Mouse (Mus musculus): ENCODE measurements around the gene Tada2b. TPM values are rescaled to one million over a fixed set of nuclear protein-coding genes. Genes with fewer than 3 reads are reported as not detected.
A peak's percentile ranks its signal among the peaks of the same experiment; 100 is the strongest.

Tada2b gene
- polyA plus RNA-seq, 1 experiment from 2014 or later, result 2.2 TPM

DNA sequence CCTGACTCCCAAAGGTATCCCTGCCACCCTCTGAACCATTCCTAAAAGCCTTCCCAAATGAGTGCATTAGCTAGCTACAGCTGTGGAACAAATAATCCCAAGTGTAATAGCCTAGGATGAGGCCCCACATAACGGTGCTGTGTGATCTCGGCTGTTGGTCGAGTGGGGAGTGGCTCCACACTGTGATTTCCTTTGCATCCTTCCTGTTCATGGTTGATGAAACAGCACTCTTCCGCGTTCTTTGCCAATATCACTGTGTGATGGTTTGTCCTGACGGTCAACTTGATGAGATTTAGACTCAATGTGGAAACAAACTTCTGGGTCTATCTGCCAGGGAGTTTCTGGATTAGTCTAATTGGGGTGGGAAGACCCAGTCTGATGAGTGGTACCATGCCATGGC, 31.3 kb downstream of the Tada2b start:
- peaks cover 28% of the 10 kb centered on the region for H3K27me3 ChIP-seq (ENCODE audit: poor library complexity, severe bottlenecking)
- 88% methylated on average over 6 of the region's 6 CpGs for WGBS
- H3K36me3 ChIP-seq (replicated peaks), result no peaks in the 10 kb centered on the region
- no peaks in the 10 kb centered on the region for H3K9me3 ChIP-seq
- H3K27ac ChIP-seq, result no peak overlapping the region
- no peak for DNase-seq (ENCODE audit: extremely low spot score, low spot score)
- H3K4me3 ChIP-seq, result no peak overlapping the region
- peaks cover 19% of the 10 kb centered on the region; the same call in 1 of the 2 replicates for H3K4me1 ChIP-seq

DNA sequence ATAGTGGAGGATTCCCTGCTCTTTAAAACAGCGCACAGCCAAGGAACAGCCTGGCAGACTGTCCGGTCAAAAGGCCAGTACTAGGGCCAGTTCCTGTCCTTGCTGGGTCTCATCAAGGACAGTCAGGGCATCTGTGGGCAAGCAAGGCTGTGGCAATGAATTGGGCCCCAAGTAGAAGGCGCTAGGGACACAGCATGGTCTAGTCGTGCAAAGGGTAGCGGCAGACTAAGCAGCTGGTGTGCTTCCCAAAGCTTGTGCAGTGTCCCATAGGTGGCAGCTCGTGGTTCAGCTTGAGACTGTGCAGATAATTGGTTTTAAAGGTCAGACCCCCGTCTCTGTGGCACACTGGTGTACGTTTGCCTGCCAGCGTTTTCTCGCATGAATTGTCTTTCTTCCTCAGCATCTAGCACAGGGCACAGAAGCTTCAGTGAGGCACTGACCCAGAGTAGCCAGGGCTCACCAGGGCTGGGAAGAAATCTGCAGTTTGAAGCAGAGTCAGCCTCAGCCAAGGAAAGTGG, 32.2 kb downstream of the Tada2b start:
- WGBS, result 68% methylated on average over 10 of the region's 10 CpGs
- no peaks in the 10 kb centered on the region for H3K9me3 ChIP-seq
- H3K27ac ChIP-seq, result no peak overlapping the region
- DNase-seq (ENCODE audit: extremely low spot score, low spot score), result no peak
- no peaks in the 10 kb centered on the region for H3K36me3 ChIP-seq (replicated peaks)
- H3K4me3 ChIP-seq, result no peak overlapping the region
- peaks cover 19% of the 10 kb centered on the region; the same call in 1 of the 2 replicates for H3K4me1 ChIP-seq
- H3K27me3 ChIP-seq (ENCODE audit: poor library complexity, severe bottlenecking), result peaks cover 20% of the 10 kb centered on the region

DNA sequence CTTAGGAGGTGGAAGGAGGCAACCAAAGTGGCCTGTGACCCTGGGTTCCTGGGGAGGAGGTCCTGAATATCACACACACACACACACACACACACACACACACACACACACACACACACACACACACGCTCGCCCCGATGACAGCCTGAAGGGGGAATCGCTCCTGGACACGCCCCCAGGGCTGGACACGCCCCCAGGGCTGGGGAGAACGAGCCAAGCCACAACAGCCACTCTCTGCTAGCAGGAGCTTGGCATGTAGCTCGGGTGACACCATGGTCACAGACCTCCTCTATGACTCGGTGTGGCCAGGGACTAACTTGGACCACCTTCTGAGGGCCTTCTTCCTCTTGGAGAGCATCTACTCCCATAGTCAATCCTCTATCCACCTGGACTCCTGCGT, 33.0 kb downstream of the Tada2b start:
- Histone ChIP-seq H3K9me3 (no peaks in the 10 kb centered on the region), H3K4me1 (peaks cover 23% of the 10 kb centered on the region), H3K27ac (no peak overlapping the region), H3K4me3 (no peak overlapping the region), H3K36me3 (replicated peaks) (no peaks in the 10 kb centered on the region), H3K27me3 (ENCODE audit: poor library complexity, severe bottlenecking) (peaks cover 18% of the 10 kb centered on the region; the same call in 1 of the 2 replicates)
- 25% methylated on average over 10 of the region's 10 CpGs for WGBS
- DNase-seq (ENCODE audit: extremely low spot score, low spot score), result no peak

DNA sequence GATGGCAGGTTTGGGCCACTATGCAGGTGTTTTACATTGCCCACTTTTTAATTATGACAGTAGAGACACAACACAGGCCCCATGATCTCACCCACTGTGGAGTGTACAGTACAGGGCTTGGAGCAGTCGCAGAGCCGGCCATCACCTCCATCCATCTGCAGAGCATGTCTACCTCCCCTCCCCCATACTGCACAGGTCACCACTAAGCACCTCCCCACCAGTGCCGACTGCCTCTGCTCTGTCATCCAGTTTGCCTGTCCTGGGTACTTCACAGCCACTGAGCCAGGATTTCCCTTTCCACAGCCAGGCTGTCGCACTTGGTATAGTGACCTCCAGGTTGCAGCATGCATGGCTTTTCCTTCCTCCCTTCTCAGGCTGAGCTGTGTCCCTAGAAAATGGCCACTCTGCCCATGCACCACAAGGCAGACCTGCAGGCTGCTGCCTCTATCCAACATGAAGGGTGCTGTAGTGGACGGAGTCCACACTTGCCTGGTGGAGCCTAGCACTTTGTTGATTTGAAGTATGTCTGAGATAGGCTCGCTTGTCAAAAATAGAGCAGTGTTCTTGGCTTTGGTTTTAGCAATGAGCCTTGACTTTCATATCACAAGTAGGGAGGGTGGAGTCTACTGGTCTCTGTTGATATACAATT, 34.3 kb downstream of the Tada2b start:
- no peak overlapping the region for H3K27ac ChIP-seq
- 77% methylated on average over 6 of the region's 6 CpGs for WGBS
- DNase-seq (ENCODE audit: extremely low spot score, low spot score), result no peak
- H3K36me3 ChIP-seq (replicated peaks), result no peaks in the 10 kb centered on the region
- no peak overlapping the region for H3K4me3 ChIP-seq
- H3K27me3 ChIP-seq (ENCODE audit: poor library complexity, severe bottlenecking), result peaks cover 23% of the 10 kb centered on the region
- no peaks in the 10 kb centered on the region for H3K9me3 ChIP-seq
- H3K4me1 ChIP-seq, result peaks cover 35% of the 10 kb centered on the region

DNA sequence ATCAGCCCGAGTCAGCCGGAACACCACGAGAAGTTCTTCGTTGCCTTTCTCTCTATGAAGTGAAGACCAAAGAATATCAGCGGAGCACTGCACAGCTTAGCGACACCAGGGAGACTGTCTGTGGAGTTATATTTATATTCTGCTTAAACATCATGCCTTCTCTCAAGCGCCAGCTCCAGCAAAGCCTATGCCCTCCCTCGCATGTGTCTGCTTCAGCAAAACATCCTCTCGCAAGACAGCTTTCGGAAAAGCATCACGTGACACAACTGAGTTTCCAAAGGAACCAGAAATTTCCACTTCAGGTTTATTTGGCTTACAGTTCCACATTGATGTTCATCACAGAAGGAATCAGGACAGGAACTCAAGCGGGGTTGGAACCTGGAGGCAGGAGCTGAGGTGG, 36.2 kb downstream of the Tada2b start:
- WGBS, result 97% methylated on average over 12 of the region's 12 CpGs
- Histone ChIP-seq H3K4me1 (peaks cover 39% of the 10 kb centered on the region), H3K4me3 (no peak overlapping the region), H3K27me3 (ENCODE audit: poor library complexity, severe bottlenecking) (peaks cover 26% of the 10 kb centered on the region), H3K27ac (no peak overlapping the region), H3K9me3 (no peaks in the 10 kb centered on the region), H3K36me3 (replicated peaks) (no peaks in the 10 kb centered on the region)
- no peak for DNase-seq (ENCODE audit: extremely low spot score, low spot score)

DNA sequence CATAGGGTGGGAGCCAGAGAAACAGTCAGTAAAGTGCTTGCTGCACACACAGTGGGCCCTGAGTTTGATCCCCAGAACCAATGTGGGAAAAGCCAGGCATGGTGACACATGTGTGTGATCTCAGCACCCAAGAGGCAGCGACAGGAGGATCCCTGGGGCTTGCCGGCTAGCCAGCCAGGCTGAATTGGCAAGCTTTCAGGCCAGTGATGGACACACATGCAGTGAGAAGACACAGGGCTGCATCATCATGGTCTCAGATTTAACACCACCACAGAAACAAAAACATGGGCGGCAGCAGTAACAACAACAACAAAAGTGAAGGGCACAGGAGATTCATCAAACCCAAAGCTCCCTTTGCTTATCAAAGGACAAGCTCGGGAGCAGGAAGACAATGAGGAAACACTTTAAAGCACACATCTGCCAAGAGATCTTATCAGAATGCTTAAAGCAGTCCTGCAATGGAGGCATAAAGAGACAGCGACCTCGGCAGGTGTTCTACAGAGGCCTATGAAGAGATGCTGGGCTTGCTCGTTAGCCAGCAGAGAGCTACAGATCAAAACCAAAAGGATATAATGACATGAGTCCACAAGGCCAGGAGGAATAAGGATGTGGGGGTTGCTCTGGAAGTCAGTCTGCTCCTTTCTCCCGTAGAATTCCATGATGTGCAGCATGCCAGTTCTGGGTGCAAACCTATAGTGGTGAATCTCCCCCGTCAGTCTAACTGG, 37.8 kb downstream of the Tada2b start:
- WGBS, result 47% methylated on average over 9 of the region's 9 CpGs
- peaks cover 26% of the 10 kb centered on the region for H3K27me3 ChIP-seq (ENCODE audit: poor library complexity, severe bottlenecking)
- H3K4me1 ChIP-seq, result peaks cover 31% of the 10 kb centered on the region
- no peaks in the 10 kb centered on the region for H3K9me3 ChIP-seq
- DNase-seq (ENCODE audit: extremely low spot score, low spot score), result no peak
- 0 out of 2 replicates have a peak overlapping the region, but pooled peaks have one; percentile 8 for H3K27ac ChIP-seq
- H3K4me3 ChIP-seq, result no peak overlapping the region
- no peaks in the 10 kb centered on the region for H3K36me3 ChIP-seq (replicated peaks)

DNA sequence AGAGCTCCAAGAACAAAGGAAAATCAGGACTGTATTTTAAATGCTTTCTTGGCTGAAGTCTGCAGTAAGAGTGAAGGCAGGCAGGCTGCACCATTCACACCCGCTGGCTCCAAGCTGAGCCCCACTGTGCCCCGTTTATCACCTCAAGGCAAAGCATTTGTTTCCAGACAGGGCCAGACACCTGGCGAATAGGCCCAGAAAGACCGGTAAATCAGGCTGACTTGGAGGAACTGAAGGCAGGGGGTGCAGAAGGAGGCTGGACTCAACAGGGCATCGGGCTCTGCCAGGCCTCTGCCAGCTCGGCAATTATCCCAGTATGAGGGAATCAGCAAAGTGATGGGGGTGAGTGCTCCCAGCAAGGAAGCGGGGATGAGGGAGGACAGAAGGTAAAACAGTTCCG, 39.1 kb downstream of the Tada2b start:
- H3K27me3 ChIP-seq (ENCODE audit: poor library complexity, severe bottlenecking), result peaks cover 26% of the 10 kb centered on the region
- peaks cover 25% of the 10 kb centered on the region for H3K4me1 ChIP-seq
- no peaks in the 10 kb centered on the region for H3K9me3 ChIP-seq
- no peak overlapping the region for H3K4me3 ChIP-seq
- no peak for DNase-seq (ENCODE audit: extremely low spot score, low spot score)
- H3K27ac ChIP-seq, result no peak overlapping the region
- 36% methylated on average over 8 of the region's 8 CpGs for WGBS
- H3K36me3 ChIP-seq (replicated peaks), result no peaks in the 10 kb centered on the region

DNA sequence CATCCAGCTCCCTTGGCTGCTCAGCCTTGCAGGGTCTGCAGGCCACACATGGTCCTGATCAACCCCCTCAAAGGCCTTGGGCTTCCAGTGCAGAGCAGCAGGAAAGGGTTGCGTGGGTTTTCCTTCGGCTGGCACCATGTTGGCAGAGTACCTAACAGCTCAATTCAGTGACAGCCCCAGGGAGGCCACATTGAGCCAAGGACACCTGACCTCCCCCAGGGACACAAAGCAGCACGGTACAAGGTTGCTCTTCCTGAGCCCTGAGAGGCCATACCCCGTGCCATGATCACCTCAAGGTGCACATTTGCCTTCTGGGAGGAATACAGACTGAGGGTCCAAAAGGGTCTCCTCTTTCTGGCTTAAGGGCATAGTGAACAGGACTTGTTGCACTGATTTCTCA, 39.5 kb downstream of the Tada2b start:
- Histone ChIP-seq H3K36me3 (replicated peaks) (no peaks in the 10 kb centered on the region), H3K4me3 (no peak overlapping the region), H3K9me3 (no peaks in the 10 kb centered on the region), H3K27ac (no peak overlapping the region), H3K27me3 (ENCODE audit: poor library complexity, severe bottlenecking) (peaks cover 23% of the 10 kb centered on the region), H3K4me1 (peaks cover 21% of the 10 kb centered on the region)
- no peak for DNase-seq (ENCODE audit: extremely low spot score, low spot score)
- WGBS, result 63% methylated on average over 4 of the region's 4 CpGs

DNA sequence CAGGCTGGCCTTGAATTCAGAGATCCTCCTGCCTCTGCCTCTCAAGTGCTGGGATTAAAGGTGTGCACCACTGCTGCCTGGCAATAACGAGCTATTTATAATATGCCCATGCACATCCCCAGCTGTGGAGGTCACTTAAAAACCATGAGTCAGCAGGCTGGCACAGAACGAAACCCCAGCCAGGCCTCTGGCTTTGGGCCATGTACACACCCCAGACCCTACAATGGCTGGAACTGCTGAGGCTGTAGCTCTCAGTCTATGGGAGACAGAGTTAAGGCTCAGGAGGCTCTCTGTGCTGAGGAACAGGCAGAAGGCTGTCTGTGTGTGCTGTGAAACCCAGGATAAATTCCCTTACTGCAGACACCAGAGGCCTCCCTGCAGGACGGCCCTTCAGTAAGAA, 43.3 kb downstream of the Tada2b start:
- H3K36me3 ChIP-seq (replicated peaks), result no peaks in the 10 kb centered on the region
- peaks cover 18% of the 10 kb centered on the region for H3K27me3 ChIP-seq (ENCODE audit: poor library complexity, severe bottlenecking)
- DNase-seq (ENCODE audit: extremely low spot score, low spot score), result no peak
- no peak overlapping the region for H3K27ac ChIP-seq
- no peaks in the 10 kb centered on the region for H3K9me3 ChIP-seq
- no peak overlapping the region for H3K4me3 ChIP-seq
- 87% methylated on average over 3 of the region's 3 CpGs for WGBS
- peaks cover 12% of the 10 kb centered on the region for H3K4me1 ChIP-seq

DNA sequence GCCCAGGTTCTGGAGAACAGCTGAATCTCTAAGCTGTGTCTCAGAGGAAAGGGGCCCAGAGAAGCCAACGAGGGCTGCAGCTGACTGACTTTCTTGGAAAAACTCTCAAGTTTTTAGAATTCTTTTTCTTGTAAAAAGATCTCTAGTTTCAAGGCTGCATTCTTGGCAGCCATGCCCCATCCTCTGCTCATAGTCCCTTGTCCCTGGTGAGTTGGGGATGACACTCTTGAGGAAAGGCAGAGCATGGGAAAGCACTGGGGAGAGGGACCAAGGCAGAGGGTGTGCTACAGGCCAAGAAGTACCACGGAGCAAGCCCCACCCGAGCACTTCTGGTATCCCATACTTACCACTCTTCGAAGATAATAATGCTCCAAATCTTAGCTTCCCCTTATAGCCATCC, 47.2 kb downstream of the Tada2b start:
- Histone ChIP-seq H3K27ac (no peak overlapping the region), H3K9me3 (no peaks in the 10 kb centered on the region), H3K36me3 (replicated peaks) (no peaks in the 10 kb centered on the region), H3K27me3 (ENCODE audit: poor library complexity, severe bottlenecking) (no peaks in the 10 kb centered on the region), H3K4me3 (no peak overlapping the region), H3K4me1 (peaks cover 3% of the 10 kb centered on the region; the same call in 1 of the 2 replicates)
- no peak for DNase-seq (ENCODE audit: extremely low spot score, low spot score)
- WGBS, result 86% methylated on average over 4 of the region's 4 CpGs

DNA sequence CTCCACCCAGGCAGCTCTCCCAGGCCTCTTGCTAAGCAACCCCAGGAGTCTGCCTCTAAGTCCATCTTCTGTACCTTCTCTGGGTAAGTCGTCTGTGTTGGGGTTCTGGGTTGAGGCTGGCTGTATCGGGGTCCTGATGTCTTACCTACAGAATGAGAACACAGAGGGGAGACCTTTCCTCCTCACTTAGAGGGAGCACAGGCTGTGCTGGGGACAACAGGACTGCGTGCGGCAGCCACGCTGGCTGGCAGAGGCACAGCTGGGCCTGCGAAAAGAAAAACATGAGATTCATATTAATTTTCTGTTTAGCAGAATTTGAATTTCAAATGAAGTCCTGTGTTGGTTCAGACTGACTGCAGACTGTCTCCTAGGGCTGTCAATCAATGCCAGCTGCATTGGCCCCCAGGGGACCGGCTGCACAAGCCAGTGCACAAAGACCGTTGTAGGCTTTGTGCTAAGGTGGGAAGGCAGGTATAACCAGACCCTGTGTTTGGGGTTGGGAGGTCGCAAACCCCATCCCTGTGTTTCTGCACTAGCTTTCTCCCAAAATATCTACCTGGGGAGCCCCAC, 49.6 kb downstream of the Tada2b start:
- no peaks in the 10 kb centered on the region for H3K36me3 ChIP-seq (replicated peaks)
- no peak overlapping the region for H3K4me3 ChIP-seq
- peaks cover 23% of the 10 kb centered on the region for H3K4me1 ChIP-seq
- 76% methylated on average over 9 of the region's 9 CpGs for WGBS
- no peak for DNase-seq (ENCODE audit: extremely low spot score, low spot score)
- no peaks in the 10 kb centered on the region for H3K27me3 ChIP-seq (ENCODE audit: poor library complexity, severe bottlenecking)
- no peak overlapping the region for H3K27ac ChIP-seq
- H3K9me3 ChIP-seq, result no peaks in the 10 kb centered on the region

DNA sequence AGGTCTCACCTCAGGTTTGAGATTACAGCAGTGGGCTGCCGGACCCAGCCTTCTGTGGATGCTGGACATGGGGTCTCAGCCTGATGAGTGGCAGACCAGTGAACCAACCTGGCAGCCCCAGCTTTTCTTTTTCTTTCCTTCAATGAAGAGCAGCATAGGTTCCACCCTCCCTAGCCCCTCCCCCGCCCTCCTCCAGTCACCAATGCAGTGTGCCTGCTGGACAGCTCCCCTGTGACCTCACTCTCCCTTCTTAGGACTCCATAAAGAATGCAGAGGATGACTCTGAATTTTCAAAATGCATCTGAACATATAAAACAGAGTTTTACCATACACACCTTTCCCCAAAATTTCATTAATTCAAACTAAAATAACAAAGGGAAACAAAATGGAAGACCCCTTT, 52.4 kb downstream of the Tada2b start:
- peaks cover 31% of the 10 kb centered on the region for H3K4me1 ChIP-seq
- 56% methylated on average over 2 of the region's 2 CpGs for WGBS
- DNase-seq (ENCODE audit: extremely low spot score, low spot score), result no peak
- no peak overlapping the region for H3K27ac ChIP-seq
- no peaks in the 10 kb centered on the region for H3K9me3 ChIP-seq
- H3K36me3 ChIP-seq (replicated peaks), result no peaks in the 10 kb centered on the region
- no peak overlapping the region for H3K4me3 ChIP-seq
- no peaks in the 10 kb centered on the region for H3K27me3 ChIP-seq (ENCODE audit: poor library complexity, severe bottlenecking)

DNA sequence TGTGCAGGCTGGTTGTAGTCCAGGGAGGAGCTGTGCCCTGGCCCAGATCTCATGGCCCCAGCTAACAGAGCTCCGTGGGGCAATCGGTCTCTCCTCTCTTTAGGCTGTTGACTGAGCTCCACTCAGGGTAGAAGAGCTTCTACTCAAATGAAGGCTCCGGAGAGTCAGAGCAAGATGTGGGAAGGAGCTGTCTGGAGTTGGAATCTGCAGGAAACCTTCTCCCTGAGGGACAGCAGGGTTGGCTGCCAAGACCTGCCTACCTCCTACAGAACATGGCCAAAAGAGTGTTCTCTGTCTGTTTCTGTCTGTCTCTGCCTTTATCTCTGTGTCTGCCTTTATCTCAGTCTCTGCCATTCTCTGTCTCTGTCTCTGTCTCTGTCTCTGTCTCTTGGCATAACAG, 54.5 kb downstream of the Tada2b start:
- WGBS, result 91% methylated on average over 3 of the region's 3 CpGs
- no peaks in the 10 kb centered on the region for H3K9me3 ChIP-seq
- H3K36me3 ChIP-seq (replicated peaks), result no peaks in the 10 kb centered on the region
- DNase-seq (ENCODE audit: extremely low spot score, low spot score), result no peak
- H3K27me3 ChIP-seq (ENCODE audit: poor library complexity, severe bottlenecking), result no peaks in the 10 kb centered on the region
- peaks cover 29% of the 10 kb centered on the region for H3K4me1 ChIP-seq
- H3K27ac ChIP-seq, result no peak overlapping the region
- no peak overlapping the region for H3K4me3 ChIP-seq
